Mouse (Mus musculus) gastrocnemius, adult 2 months (tissue): ENCODE measurements at regions not wholly inside any gene's neighbourhood (a gene's known extent, or its start where the extent isn't known, plus 50 kb on each side); places are given as distances from the start of the nearest gene placed in this dataset.

Experiments
- DNase-seq: peaks from one replicate; pipeline ENCODE4 v3.0.0; 2022
- H3K27ac ChIP-seq: fragments of 200-600 bp; 2 replicates; pipeline ENCODE4 v1.8.1; 2022; ENCODE audit warnings: mild to moderate bottlenecking
- H3K4me3 ChIP-seq: fragments of 200-600 bp; 2 replicates; pipeline ENCODE4 v1.8.1; 2022; ENCODE audit warnings: mild to moderate bottlenecking, moderate library complexity
- CTCF ChIP-seq: fragments of 200-600 bp; IDR thresholded peaks from 2 replicates; pipeline ENCODE4 v1.8.1; 2022; ENCODE audit warnings: antibody characterized with exemption, mild to moderate bottlenecking, moderate library complexity
- intact Hi-C: fragments of 180-260 bp; cut with DNase I; formaldehyde crosslinking; loops from one replicate; pipeline ENCODE4 v1.15.1; 2025

- DNase-seq = peak; percentile 68
- TF ChIP-seq CTCF = no peak
- Histone ChIP-seq H3K4me3 (no peak overlapping the region), H3K27ac (no peak overlapping the region)
- intact Hi-C loops = no loop called here
Observed at GRCm38 (mm10) chr11:64579826-64580225, 143.4 kb upstream of the F930015N05Rik start.

GRCm38 (mm10) chr11:64586056-64586455 is 149.6 kb upstream of the F930015N05Rik start:
- Histone ChIP-seq H3K4me3 (no peak overlapping the region), H3K27ac (no peak overlapping the region)
- no peak for TF ChIP-seq CTCF
- no peak for DNase-seq
- intact Hi-C loops = no loop called here

- intact Hi-C loops = no loop called here
- TF ChIP-seq CTCF = no peak
Observed at GRCm38 (mm10) chr11:64587034-64587710, 150.7 kb upstream of the F930015N05Rik start.

GRCm38 (mm10) chr11:64587751-64588600 is 151.5 kb upstream of the F930015N05Rik start:
- no peak for DNase-seq
- no peak for TF ChIP-seq CTCF
- no peak overlapping the region for H3K27ac ChIP-seq
- intact Hi-C loops = no loop called here
- H3K4me3 ChIP-seq = no peak overlapping the region

More at GRCm38 (mm10) chr11:64587034-64587710, 150.7 kb upstream of the F930015N05Rik start:
- no peak overlapping the region for H3K4me3 ChIP-seq
- DNase-seq = no peak
- H3K27ac ChIP-seq = no peak overlapping the region

GRCm38 (mm10) chr11:64588601-64588989 is 152.1 kb upstream of the F930015N05Rik start:
- H3K27ac ChIP-seq = no peak overlapping the region
- no peak for DNase-seq
- H3K4me3 ChIP-seq = no peak overlapping the region
- no peak for TF ChIP-seq CTCF
- intact Hi-C loops = no loop called here

- TF ChIP-seq CTCF = no peak
- intact Hi-C loops = no loop called here
- Histone ChIP-seq H3K4me3 (no peak overlapping the region), H3K27ac (no peak overlapping the region)
- no peak for DNase-seq
Observed at GRCm38 (mm10) chr11:64589026-64589425, 152.6 kb upstream of the F930015N05Rik start.

GRCm38 (mm10) chr11:64590091-64590490 is 153.6 kb upstream of the F930015N05Rik start:
- TF ChIP-seq CTCF = no peak
- Histone ChIP-seq H3K27ac (no peak overlapping the region), H3K4me3 (no peak overlapping the region)
- DNase-seq = no peak
- intact Hi-C loops = no loop called here

- no peak for TF ChIP-seq CTCF
- DNase-seq = no peak
- intact Hi-C loops = no loop called here
- Histone ChIP-seq H3K4me3 (no peak overlapping the region), H3K27ac (no peak overlapping the region)
Observed at GRCm38 (mm10) chr11:64592253-64592652, 155.8 kb upstream of the F930015N05Rik start.

- no peak for DNase-seq
- Histone ChIP-seq H3K4me3 (no peak overlapping the region), H3K27ac (no peak overlapping the region)
- intact Hi-C loops = no loop called here
- no peak for TF ChIP-seq CTCF
Observed at GRCm38 (mm10) chr11:64597305-64597704, 160.9 kb upstream of the F930015N05Rik start.

GRCm38 (mm10) chr11:64599178-64599577 is 162.7 kb upstream of the F930015N05Rik start:
- peak; percentile 57 for DNase-seq
- intact Hi-C loops = no loop called here
- no peak overlapping the region for H3K27ac ChIP-seq
- no peak overlapping the region for H3K4me3 ChIP-seq
- no peak for TF ChIP-seq CTCF

GRCm38 (mm10) chr11:64600201-64601102 is 164.0 kb upstream of the F930015N05Rik start:
- Histone ChIP-seq H3K27ac (no peak overlapping the region), H3K4me3 (no peak overlapping the region)
- intact Hi-C loops = no loop called here
- TF ChIP-seq CTCF = no peak
- peak; percentile 20 for DNase-seq

- TF ChIP-seq CTCF = no peak
- Histone ChIP-seq H3K4me3 (no peak overlapping the region), H3K27ac (no peak overlapping the region)
- DNase-seq = no peak
- intact Hi-C loops = no loop called here
Observed at GRCm38 (mm10) chr11:64609043-64609442, 172.6 kb upstream of the F930015N05Rik start.
